Mouse (Mus musculus) embryo, embryonic 9.5 days (tissue): ENCODE results near the gene Txk.
A peak's percentile ranks its signal among the peaks of the same experiment; 100 is the strongest.

ENCODE experiments used
- DNase-seq: peaks from one replicate; pipeline ENCODE4 v3.0.0-alpha.2; 2017; ENCODE audit errors: extremely low spot score

Txk gene

GRCm38 (mm10) chr5:72751056-72751758 lies 1.4 kb downstream of the Txk start:
- no peak for DNase-seq

GRCm38 (mm10) chr5:72750226-72750625 lies 2.4 kb downstream of the Txk start:
- DNase-seq = no peak

- DNase-seq = no peak
These were observed 3.8 kb downstream of the Txk start for GRCm38 (mm10) chr5:72748659-72749265.

- no peak for DNase-seq
These were observed 5.2 kb downstream of the Txk start for GRCm38 (mm10) chr5:72747384-72747783.

- DNase-seq = no peak
These were observed 6.1 kb downstream of the Txk start for GRCm38 (mm10) chr5:72746461-72746860.

GRCm38 (mm10) chr5:72743103-72743502 lies 9.5 kb downstream of the Txk start:
- no peak for DNase-seq

- no peak for DNase-seq
These were observed 15.7 kb downstream of the Txk start for GRCm38 (mm10) chr5:72736868-72737267.

GRCm38 (mm10) chr5:72736437-72736836 lies 16.1 kb downstream of the Txk start:
- DNase-seq = no peak

- DNase-seq = no peak
These were observed 16.8 kb downstream of the Txk start for GRCm38 (mm10) chr5:72735763-72736162.

GRCm38 (mm10) chr5:72732885-72733284 lies 19.7 kb downstream of the Txk start:
- no peak for DNase-seq

- no peak for DNase-seq
These were observed 27.2 kb downstream of the Txk start for GRCm38 (mm10) chr5:72725404-72725803.

- DNase-seq = no peak
These were observed 29.1 kb downstream of the Txk start for GRCm38 (mm10) chr5:72723429-72723828.

GRCm38 (mm10) chr5:72720587-72720986 lies 32.0 kb downstream of the Txk start:
- DNase-seq = no peak

- peak; percentile 60 for DNase-seq
These were observed 41.9 kb downstream of the Txk start for GRCm38 (mm10) chr5:72710572-72711278.

GRCm38 (mm10) chr5:72709976-72710375 lies 42.6 kb downstream of the Txk start:
- no peak for DNase-seq

GRCm38 (mm10) chr5:72709451-72709850 lies 43.1 kb downstream of the Txk start:
- DNase-seq = no peak

GRCm38 (mm10) chr5:72706722-72707121 lies 45.9 kb downstream of the Txk start:
- DNase-seq = no peak

- DNase-seq = no peak
These were observed 46.5 kb downstream of the Txk start for GRCm38 (mm10) chr5:72706095-72706494.

- no peak for DNase-seq
These were observed 50.4 kb downstream of the Txk start for GRCm38 (mm10) chr5:72702202-72702601.

GRCm38 (mm10) chr5:72699500-72699818 lies 53.1 kb downstream of the Txk start:
- no peak for DNase-seq

- no peak for DNase-seq
These were observed 53.6 kb downstream of the Txk start for GRCm38 (mm10) chr5:72698818-72699499.

GRCm38 (mm10) chr5:72698343-72698742 lies 54.2 kb downstream of the Txk start:
- no peak for DNase-seq

GRCm38 (mm10) chr5:72696491-72696890 lies 56.1 kb downstream of the Txk start:
- DNase-seq = no peak
